Mouse (Mus musculus): ENCODE results near the gene Fbxl7. TPM values are rescaled to one million over a fixed set of nuclear protein-coding genes. Genes with fewer than 3 reads are reported as not detected.
"Not testable (repeated sequence)": the region's sequence is repeated elsewhere in the genome, so short reads cannot be mapped to it uniquely, and the experiment has no call there.

The Fbxl7 gene
- total RNA-seq, 2 experiments from 2014 or later: 1.8 to 2.5 TPM

GRCm38 (mm10) chr15:26831141-26831540, 64.2 kb downstream of the Fbxl7 start:
- intact Hi-C loops (cut with DNase I): no loop called here

GRCm38 (mm10) chr15:26816931-26817330, 78.4 kb downstream of the Fbxl7 start:
- intact Hi-C loops (cut with DNase I): no loop called here
- no peak for DNase-seq (ENCODE audit: low spot score in 2 of 2)

More at GRCm38 (mm10) chr15:26831141-26831540, 64.2 kb downstream of the Fbxl7 start:
- no peak for DNase-seq (ENCODE audit: low spot score in 2 of 2)

- intact Hi-C loops (cut with DNase I): no loop called here
- DNase-seq (ENCODE audit: low spot score in 2 of 2): no peak
These were observed 82.5 kb downstream of the Fbxl7 start for GRCm38 (mm10) chr15:26812856-26813255.

GRCm38 (mm10) chr15:26809569-26809968, 85.8 kb downstream of the Fbxl7 start:
- intact Hi-C loops (cut with DNase I): no loop called here
- DNase-seq (ENCODE audit: low spot score in 2 of 2): no peak

- DNase-seq (ENCODE audit: low spot score in 2 of 2): no peak
- intact Hi-C loops (cut with DNase I): no loop called here
These were observed 91.3 kb downstream of the Fbxl7 start for GRCm38 (mm10) chr15:26804046-26804445.

GRCm38 (mm10) chr15:26799457-26800021, 95.8 kb downstream of the Fbxl7 start:
- intact Hi-C loops (cut with DNase I): no loop called here
- no peak for DNase-seq (ENCODE audit: low spot score in 2 of 2)

- intact Hi-C loops (cut with DNase I): no loop called here
- no peak for DNase-seq (ENCODE audit: low spot score in 2 of 2)
These were observed 99.4 kb downstream of the Fbxl7 start for GRCm38 (mm10) chr15:26795937-26796336.

GRCm38 (mm10) chr15:26795518-26795917, 99.9 kb downstream of the Fbxl7 start:
- intact Hi-C loops (cut with DNase I): no loop called here
- peak; percentile 49 to 53 for DNase-seq (ENCODE audit: low spot score in 2 of 2)

GRCm38 (mm10) chr15:26787148-26787547, 108.2 kb downstream of the Fbxl7 start:
- intact Hi-C loops (cut with DNase I): no loop called here
- no peak for DNase-seq (ENCODE audit: low spot score in 2 of 2)

GRCm38 (mm10) chr15:26780557-26780956, 114.8 kb downstream of the Fbxl7 start:
- intact Hi-C loops (cut with DNase I): no loop called here
- no peak for DNase-seq (ENCODE audit: low spot score in 2 of 2)

- intact Hi-C loops (cut with DNase I): no loop called here
These were observed 116.3 kb downstream of the Fbxl7 start for GRCm38 (mm10) chr15:26779129-26779528.

GRCm38 (mm10) chr15:26775720-26776119, 119.7 kb downstream of the Fbxl7 start:
- DNase-seq (ENCODE audit: low spot score in 2 of 2): no peak
- intact Hi-C loops (cut with DNase I): no loop called here

More at GRCm38 (mm10) chr15:26779129-26779528, 116.3 kb downstream of the Fbxl7 start:
- DNase-seq (ENCODE audit: low spot score in 2 of 2): no peak

- DNase-seq (ENCODE audit: low spot score in 2 of 2): no peak
- intact Hi-C loops (cut with DNase I): no loop called here
These were observed 120.5 kb downstream of the Fbxl7 start for GRCm38 (mm10) chr15:26774895-26775294.

GRCm38 (mm10) chr15:26761651-26762050, 133.7 kb downstream of the Fbxl7 start:
- no peak for DNase-seq (ENCODE audit: low spot score in 2 of 2)
- intact Hi-C loops (cut with DNase I): no loop called here

GRCm38 (mm10) chr15:26748484-26748883, 146.9 kb downstream of the Fbxl7 start:
- no peak for DNase-seq (ENCODE audit: low spot score in 2 of 2)
- intact Hi-C loops (cut with DNase I): no loop called here

GRCm38 (mm10) chr15:26732366-26732765, 163.0 kb downstream of the Fbxl7 start:
- no peak for DNase-seq (ENCODE audit: low spot score in 2 of 2)
- intact Hi-C loops (cut with DNase I): no loop called here

- peak; percentile 50 to 60 for DNase-seq (ENCODE audit: low spot score in 2 of 2)
- intact Hi-C loops (cut with DNase I): no loop called here
These were observed 164.6 kb downstream of the Fbxl7 start for GRCm38 (mm10) chr15:26730760-26731159.

- intact Hi-C loops (cut with DNase I): not testable (repeated sequence)
These were observed 166.0 kb downstream of the Fbxl7 start for GRCm38 (mm10) chr15:26729341-26729740.

GRCm38 (mm10) chr15:26718390-26719036, 176.9 kb downstream of the Fbxl7 start:
- intact Hi-C loops (cut with DNase I): no loop called here
- DNase-seq (ENCODE audit: low spot score in 2 of 2): no peak

More at GRCm38 (mm10) chr15:26729341-26729740, 166.0 kb downstream of the Fbxl7 start:
- not testable (repeated sequence) for DNase-seq (ENCODE audit: low spot score in 2 of 2)

GRCm38 (mm10) chr15:26717952-26718351, 177.4 kb downstream of the Fbxl7 start:
- DNase-seq (ENCODE audit: low spot score in 2 of 2): no peak
- intact Hi-C loops (cut with DNase I): no loop called here

GRCm38 (mm10) chr15:26716181-26716580, 179.2 kb downstream of the Fbxl7 start:
- no peak for DNase-seq (ENCODE audit: low spot score in 2 of 2)
- intact Hi-C loops (cut with DNase I): no loop called here

Measured in left cerebral cortex, postnatal 36 days (tissue).